Mouse (Mus musculus) midbrain, embryonic 16.5 days (tissue): ENCODE data around the gene Nudt2. TPM values are rescaled to one million over a fixed set of nuclear protein-coding genes. Genes with fewer than 3 reads are reported as not detected.
A peak's percentile ranks its signal among the peaks of the same experiment; 100 is the strongest.

ENCODE experiments used
- ATAC-seq: fragments of 200-750 bp; cut with Nextera tagmentation; 2 replicates; pipeline ENCODE4 v1.8.0; 2017; ENCODE audit warnings: moderate TSS enrichment
- H3K27ac ChIP-seq: fragments of 300-500 bp; sonication (generic); 2 replicates; pipeline ENCODE4 v1.5.1; 2014; ENCODE audit warnings: mild to moderate bottlenecking, low read length, mixed read lengths
- H3K27me3 ChIP-seq: fragments of 300-500 bp; sonication (generic); 2 replicates; pipeline ENCODE4 v1.6.1; 2014; ENCODE audit warnings: low read depth, low read length, mixed read lengths; ENCODE audit not compliant: control insufficient read depth, insufficient read depth
- H3K36me3 ChIP-seq: fragments of 300-500 bp; sonication (generic); 2 replicates; pipeline ENCODE4 v1.6.1; 2014; ENCODE audit warnings: mild to moderate bottlenecking, low read length, moderate library complexity, mixed read lengths; ENCODE audit not compliant: control insufficient read depth, insufficient read depth
- H3K4me1 ChIP-seq: fragments of 300-500 bp; sonication (generic); 2 replicates; pipeline ENCODE4 v1.6.1; 2014; ENCODE audit warnings: mild to moderate bottlenecking, low read length, mixed read lengths; ENCODE audit not compliant: control insufficient read depth, insufficient read depth
- H3K4me2 ChIP-seq: fragments of 300-500 bp; sonication (generic); 2 replicates; pipeline ENCODE4 v1.6.1; 2014; ENCODE audit warnings: mild to moderate bottlenecking, low read length, mixed read lengths
- H3K4me3 ChIP-seq: fragments of 300-500 bp; sonication (generic); 2 replicates; pipeline ENCODE4 v1.5.1; 2014; ENCODE audit warnings: low read depth, mild to moderate bottlenecking, low read length, moderate library complexity, mixed read lengths
- H3K9ac ChIP-seq: fragments of 300-500 bp; sonication (generic); 2 replicates; pipeline ENCODE4 v1.6.1; 2014; ENCODE audit warnings: low read depth, low read length, mixed read lengths
- H3K9me3 ChIP-seq: fragments of 300-500 bp; sonication (generic); replicated peaks from 2 replicates; pipeline ENCODE4 v1.6.1; 2014; ENCODE audit warnings: mild to moderate bottlenecking, low read length, mixed read lengths; ENCODE audit not compliant: control insufficient read depth, poor library complexity, severe bottlenecking
- WGBS: fragments of 180-500 bp; shearing (Covaris S2); extraction: QIAGEN DNeasy Blood & Tissue Kit; methylation state at CpG from one replicate; pipeline ENCODE4 v1.1.7; 2014; 5-methylcytosine and 5-hydroxymethylcytosine counted together
- polyA plus RNA-seq: library from polyadenylated mRNA; unstranded; fragments of >200 nt; fragmentation: Nextera tagmentation; extraction: Ambion mirVana; gene quantifications from 2 replicates; pipeline ENCODE4 v1.2.1, GENCODE M21; 2015

Nudt2 gene
- polyA plus RNA-seq, 1 experiment from 2014 or later: 80.8 TPM

DNA sequence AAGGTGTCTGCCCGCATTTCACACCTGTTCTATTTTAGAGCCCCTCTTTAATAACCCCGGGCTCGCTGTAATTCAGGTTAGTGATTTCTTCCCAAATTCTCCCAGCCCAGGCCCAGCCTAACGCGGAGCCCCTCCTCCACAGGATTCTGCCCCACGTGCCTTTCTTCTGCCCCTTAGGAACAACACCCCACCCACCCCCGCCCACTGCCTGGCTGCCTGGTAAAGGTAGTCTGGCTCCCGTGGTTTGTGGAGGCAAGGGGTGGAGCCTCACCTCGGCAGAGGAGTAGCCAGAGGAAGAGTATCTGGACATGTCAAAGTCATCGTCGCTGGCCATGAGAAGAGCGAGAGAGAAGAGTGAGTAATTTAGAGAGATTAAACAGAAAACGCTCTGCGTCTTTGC lies 55.7 kb downstream of the Nudt2 start:
- peaks cover 18% of the 10 kb centered on the region for H3K36me3 ChIP-seq
- WGBS: 44% methylated on average over 14 of the region's 14 CpGs
- H3K27me3 ChIP-seq: no peaks in the 10 kb centered on the region
- H3K4me3 ChIP-seq: no peak overlapping the region
- no peaks in the 10 kb centered on the region for H3K9me3 ChIP-seq
- H3K4me1 ChIP-seq: no peaks in the 10 kb centered on the region; the same call in 1 of the 2 replicates
- no peak for ATAC-seq
- H3K9ac ChIP-seq: no peak overlapping the region
- no peak overlapping the region for H3K27ac ChIP-seq
- H3K4me2 ChIP-seq: no peak overlapping the region

- 67% methylated on average over 6 of the region's 6 CpGs for WGBS
- no peak for ATAC-seq
- H3K4me1 ChIP-seq: peaks cover 11% of the 10 kb centered on the region
Measured at GRCm38 (mm10) chr4:41522136-41522535, 57.2 kb downstream of the Nudt2 start.

DNA sequence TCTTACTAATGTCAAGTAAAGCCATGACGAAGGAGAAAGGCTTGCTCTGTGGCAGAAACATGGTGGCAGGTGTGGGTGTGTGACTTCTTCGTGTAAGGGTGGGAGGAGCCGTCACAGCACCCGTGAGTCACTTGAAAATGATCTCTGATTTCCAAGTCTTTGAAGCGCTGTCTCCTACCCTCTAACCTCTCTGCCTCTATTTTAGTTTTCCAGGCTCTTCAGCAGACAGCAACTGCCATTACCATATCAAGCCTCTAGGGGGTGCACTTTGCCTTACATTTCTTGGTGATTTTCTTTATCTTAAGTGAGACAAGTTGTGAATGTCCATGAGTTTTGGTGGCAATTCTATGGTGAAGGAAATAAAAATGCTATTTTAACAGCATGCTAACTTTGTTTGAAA lies 57.8 kb downstream of the Nudt2 start:
- H3K9me3 ChIP-seq: no peaks in the 10 kb centered on the region
- H3K27me3 ChIP-seq: no peaks in the 10 kb centered on the region
- peaks cover 18% of the 10 kb centered on the region for H3K36me3 ChIP-seq
- no peak overlapping the region for H3K4me2 ChIP-seq
- H3K4me3 ChIP-seq: no peak overlapping the region
- peaks cover 17% of the 10 kb centered on the region for H3K4me1 ChIP-seq
- WGBS: 56% methylated on average over 5 of the region's 5 CpGs
- no peak overlapping the region for H3K9ac ChIP-seq
- ATAC-seq: no peak
- H3K27ac ChIP-seq: no peak overlapping the region

More at GRCm38 (mm10) chr4:41522136-41522535, 57.2 kb downstream of the Nudt2 start:
- Histone ChIP-seq H3K4me3 (no peak overlapping the region), H3K27me3 (no peaks in the 10 kb centered on the region), H3K9ac (no peak overlapping the region), H3K4me2 (no peak overlapping the region), H3K9me3 (no peaks in the 10 kb centered on the region), H3K36me3 (peaks cover 18% of the 10 kb centered on the region), H3K27ac (no peak overlapping the region)

DNA sequence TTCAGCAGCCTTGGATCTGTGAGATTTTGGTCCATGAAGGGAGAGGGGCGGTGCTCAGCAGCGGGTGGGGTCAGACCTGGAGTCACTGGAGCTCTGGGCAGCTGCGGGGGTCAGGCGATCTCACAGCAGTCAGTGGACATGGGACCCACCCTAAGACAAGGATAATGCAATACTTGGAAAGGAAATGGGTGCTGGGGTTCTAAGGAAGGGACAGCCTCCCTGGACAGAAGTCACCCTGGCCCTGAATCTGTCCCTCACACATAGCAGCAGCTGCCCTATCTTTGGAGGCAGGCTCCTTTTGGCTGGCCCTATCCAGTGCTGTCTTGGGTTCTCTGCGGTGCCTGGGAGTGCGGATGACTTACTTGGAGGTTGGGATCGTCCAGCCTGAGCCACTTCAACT lies 58.9 kb downstream of the Nudt2 start:
- H3K36me3 ChIP-seq: peaks cover 18% of the 10 kb centered on the region
- no peaks in the 10 kb centered on the region for H3K27me3 ChIP-seq
- no peak overlapping the region for H3K9ac ChIP-seq
- H3K4me2 ChIP-seq: no peak overlapping the region
- peaks cover 28% of the 10 kb centered on the region for H3K4me1 ChIP-seq
- ATAC-seq: no peak
- H3K27ac ChIP-seq: no peak overlapping the region
- no peaks in the 10 kb centered on the region for H3K9me3 ChIP-seq
- WGBS: 76% methylated on average over 7 of the region's 7 CpGs
- H3K4me3 ChIP-seq: no peak overlapping the region

DNA sequence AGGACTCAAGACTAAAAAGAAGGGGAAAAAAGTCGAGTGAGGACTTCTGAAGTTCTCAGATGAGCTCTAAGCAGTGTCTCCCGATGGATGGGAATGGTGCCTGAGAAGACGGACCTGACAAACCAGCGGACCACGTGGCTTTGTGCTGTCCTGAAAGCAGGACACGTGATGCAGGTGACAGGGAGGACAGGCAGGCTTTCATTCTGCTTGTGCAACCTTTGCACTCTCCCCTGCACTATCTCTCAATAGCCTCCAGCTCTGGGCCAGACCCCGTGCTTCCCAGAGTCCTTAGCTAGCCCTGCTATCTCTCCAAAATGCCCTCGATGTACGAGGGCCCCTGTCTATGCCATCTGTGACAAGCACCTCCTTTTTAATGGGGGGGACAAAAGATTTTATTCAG lies 59.9 kb downstream of the Nudt2 start:
- WGBS: 80% methylated on average over 9 of the region's 9 CpGs

DNA sequence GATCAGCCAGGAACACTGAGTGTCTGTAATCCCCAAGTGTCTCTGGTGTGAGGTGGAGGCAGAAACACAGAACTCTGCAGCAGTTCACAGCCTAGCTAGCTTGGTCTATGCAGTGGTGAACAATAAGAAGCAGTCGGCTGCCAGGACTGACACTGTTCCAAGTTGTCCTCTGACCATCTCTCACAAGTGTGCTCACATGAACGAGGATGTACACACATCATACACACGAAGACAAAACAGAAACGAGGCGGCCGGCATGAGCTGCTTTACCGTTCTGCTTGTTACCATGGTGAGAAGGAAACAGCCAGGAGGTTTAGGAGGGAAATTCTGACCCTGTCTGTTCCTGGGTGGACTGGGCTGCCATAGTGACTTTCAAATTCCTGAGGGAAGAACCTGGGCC lies 61.6 kb downstream of the Nudt2 start:
- Histone ChIP-seq H3K4me1 (peaks cover 30% of the 10 kb centered on the region), H3K4me2 (no peak overlapping the region; the same call in 1 of the 2 replicates), H3K9me3 (no peaks in the 10 kb centered on the region), H3K4me3 (no peak overlapping the region), H3K27ac (peak overlapping the region; percentile 50; the same call in 1 of the 2 replicates), H3K9ac (no peak overlapping the region), H3K36me3 (peaks cover under 1% of the 10 kb centered on the region; the same call in 1 of the 2 replicates), H3K27me3 (no peaks in the 10 kb centered on the region)
- peak; percentile 14; the same call in 1 of the 2 replicates for ATAC-seq
- 16% methylated on average over 7 of the region's 7 CpGs for WGBS

More for the DNA sequence above, 59.9 kb downstream of the Nudt2 start:
- no peak overlapping the region for H3K9ac ChIP-seq
- H3K4me2 ChIP-seq: no peak overlapping the region
- no peak for ATAC-seq
- H3K36me3 ChIP-seq: peaks cover 11% of the 10 kb centered on the region
- no peaks in the 10 kb centered on the region for H3K27me3 ChIP-seq
- peaks cover 28% of the 10 kb centered on the region for H3K4me1 ChIP-seq
- H3K4me3 ChIP-seq: no peak overlapping the region
- H3K27ac ChIP-seq: no peak overlapping the region
- no peaks in the 10 kb centered on the region for H3K9me3 ChIP-seq

DNA sequence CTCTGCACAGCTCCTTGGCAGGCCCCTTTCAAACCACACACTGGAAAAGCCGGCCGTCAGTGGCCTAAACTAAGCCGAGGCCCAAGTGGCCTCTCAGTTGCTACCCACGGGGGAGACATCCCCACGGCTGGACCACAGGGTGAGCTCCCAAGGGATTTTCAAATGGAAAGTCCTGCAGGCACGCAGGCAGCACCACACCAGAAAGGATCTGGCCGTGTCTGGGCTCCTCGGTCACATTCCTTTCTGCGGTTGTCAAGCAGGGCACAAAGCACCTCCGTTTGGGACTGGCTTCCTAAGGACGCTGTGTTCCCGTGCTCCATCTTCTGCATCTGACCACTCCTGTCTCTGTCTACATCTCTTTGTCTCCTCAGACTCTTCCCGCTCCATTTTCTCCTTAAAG lies 62.1 kb downstream of the Nudt2 start:
- no peaks in the 10 kb centered on the region for H3K9me3 ChIP-seq
- H3K9ac ChIP-seq: peak overlapping the region; percentile 18; the same call in 1 of the 2 replicates
- peaks cover 30% of the 10 kb centered on the region for H3K4me1 ChIP-seq
- H3K27ac ChIP-seq: peak overlapping the region; percentile 50
- no peak overlapping the region for H3K4me3 ChIP-seq
- WGBS: 12% methylated on average over 13 of the region's 13 CpGs
- peak overlapping the region; percentile 7; the same call in 1 of the 2 replicates for H3K4me2 ChIP-seq
- 0 out of 2 replicates have a peak, but pooled peaks have one; percentile 10 for ATAC-seq
- no peaks in the 10 kb centered on the region for H3K27me3 ChIP-seq
- H3K36me3 ChIP-seq: no peaks in the 10 kb centered on the region; the same call in 1 of the 2 replicates

DNA sequence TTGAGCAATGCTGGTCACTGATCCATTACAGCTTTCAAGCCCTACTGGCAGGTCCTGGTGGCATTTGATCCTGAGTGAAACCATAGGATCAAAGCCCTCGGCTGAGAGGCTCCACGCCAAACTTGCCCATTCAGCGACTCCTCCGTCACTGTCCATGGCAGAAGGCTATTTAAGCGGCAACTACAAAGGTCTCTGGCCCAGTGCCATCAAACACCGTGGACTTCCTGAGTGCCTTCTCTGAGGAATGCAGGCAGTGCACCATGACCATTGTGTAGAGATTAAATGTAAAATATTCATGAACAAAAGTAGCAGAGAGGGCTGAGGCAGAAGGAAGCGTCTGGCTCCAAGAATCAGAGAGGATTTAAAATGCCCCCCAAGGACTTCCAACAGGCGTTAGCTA lies 63.0 kb downstream of the Nudt2 start:
- no peaks in the 10 kb centered on the region for H3K36me3 ChIP-seq
- H3K27ac ChIP-seq: peak overlapping the region; percentile 40
- ATAC-seq: peak; percentile 37
- H3K4me2 ChIP-seq: no peak overlapping the region
- H3K9me3 ChIP-seq: no peaks in the 10 kb centered on the region
- H3K4me1 ChIP-seq: peaks cover 30% of the 10 kb centered on the region
- no peak overlapping the region for H3K4me3 ChIP-seq
- H3K9ac ChIP-seq: no peak overlapping the region
- H3K27me3 ChIP-seq: no peaks in the 10 kb centered on the region
- 8% methylated on average over 8 of the region's 8 CpGs for WGBS
